Mouse (Mus musculus) embryo, embryonic 11.5 days (tissue): ENCODE measurements around the gene Ctns.
A peak's percentile ranks its signal among the peaks of the same experiment; 100 is the strongest.

Experiments
- DNase-seq: peaks from one replicate; pipeline ENCODE4 v3.0.0-alpha.2; 2012; ENCODE audit warnings: low read depth, low spot score

The Ctns gene

DNA sequence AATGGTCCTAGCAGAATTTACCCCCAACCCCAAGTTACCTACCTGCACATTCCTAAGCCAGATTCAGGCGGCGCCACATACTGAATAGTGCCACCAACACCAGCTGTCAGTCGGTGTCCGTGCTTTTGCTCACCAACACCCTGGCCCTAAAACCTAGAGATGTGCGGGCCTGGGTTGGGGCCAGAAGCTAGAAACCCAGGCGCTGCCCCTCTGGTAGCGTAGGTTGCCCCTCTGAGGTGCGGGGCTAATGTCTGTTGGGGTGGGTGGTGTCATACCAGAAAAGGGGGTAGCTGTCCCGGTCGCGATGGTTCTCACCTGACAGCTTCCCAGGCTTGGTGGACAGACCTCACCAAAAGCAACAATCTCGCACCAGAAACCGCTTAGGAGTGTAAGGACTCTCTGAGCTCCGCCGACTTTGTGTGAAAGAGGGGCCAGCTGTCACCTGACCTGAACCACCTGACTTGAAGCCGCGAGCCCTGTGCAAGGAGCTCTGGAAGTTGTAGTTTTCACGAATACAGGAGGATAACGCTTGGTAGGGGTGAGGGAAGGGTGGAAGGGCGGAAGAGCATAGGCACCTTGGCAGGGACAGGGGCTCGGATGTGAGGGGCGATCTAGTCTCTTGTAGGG lies at the start of gene Ctns:
TSS of gene Ctns (minus strand) at position 440 of the 627 bp plus-strand sequence.
- peak; percentile 77 for DNase-seq

DNA sequence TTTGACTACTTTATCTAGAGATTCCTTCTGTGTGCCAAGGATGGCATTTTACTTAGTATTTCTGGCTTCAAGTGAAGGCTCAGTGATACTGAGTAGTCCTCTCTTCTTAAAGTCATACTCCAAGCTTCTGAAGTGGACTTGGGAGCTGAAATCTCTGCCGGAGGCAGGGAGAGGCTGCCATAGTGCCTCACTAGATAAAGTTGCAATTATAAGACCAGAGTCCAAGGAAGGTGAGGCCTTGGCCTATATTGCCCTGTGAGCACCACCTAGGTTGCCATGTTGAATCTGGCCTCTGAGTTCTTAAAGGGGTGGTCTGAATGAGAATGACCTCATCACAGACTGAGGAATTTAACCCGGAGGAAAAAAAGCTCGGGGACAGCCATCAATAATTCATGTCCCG lies 43.9 kb upstream of the Ctns start:
- DNase-seq, result no peak

DNA sequence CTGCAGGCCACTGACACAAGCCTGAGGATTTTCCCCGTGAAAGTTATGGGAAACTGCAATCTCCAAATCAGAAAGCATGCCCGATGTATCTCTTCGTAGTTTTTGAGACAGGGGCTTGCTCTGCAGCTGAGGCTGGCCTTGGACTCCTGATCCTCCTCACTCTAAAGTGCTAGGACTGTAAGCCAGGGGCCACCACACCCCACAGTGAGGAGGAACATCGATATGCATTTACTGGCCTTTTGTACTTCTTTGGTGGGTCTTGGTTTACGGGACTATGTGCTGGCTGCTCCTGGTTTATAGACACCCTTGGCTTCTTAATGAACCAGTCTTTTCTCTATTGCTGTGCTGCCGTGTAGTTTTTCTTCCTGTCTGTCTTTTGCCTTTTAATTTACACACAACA lies 43.4 kb upstream of the Ctns start:
- no peak for DNase-seq

DNA sequence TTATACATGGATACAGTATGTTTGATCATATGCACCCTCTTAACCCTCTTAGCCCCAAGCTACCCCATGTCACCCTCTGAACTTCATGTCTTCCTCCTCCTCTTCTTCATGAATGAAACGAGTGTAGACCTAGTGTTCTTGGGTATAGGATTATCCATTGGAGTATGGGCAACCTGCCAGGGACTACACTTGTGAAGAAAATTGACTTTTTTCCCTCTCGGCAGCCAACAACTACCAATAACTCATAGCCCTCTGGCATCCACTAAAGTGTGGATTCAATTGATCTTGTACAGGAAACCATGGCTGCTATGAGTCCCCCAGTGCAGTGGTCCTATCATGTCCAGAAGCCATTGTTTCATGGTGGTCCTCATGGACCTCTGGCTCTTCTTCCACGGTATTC lies 37.9 kb upstream of the Ctns start:
- DNase-seq, result no peak

DNA sequence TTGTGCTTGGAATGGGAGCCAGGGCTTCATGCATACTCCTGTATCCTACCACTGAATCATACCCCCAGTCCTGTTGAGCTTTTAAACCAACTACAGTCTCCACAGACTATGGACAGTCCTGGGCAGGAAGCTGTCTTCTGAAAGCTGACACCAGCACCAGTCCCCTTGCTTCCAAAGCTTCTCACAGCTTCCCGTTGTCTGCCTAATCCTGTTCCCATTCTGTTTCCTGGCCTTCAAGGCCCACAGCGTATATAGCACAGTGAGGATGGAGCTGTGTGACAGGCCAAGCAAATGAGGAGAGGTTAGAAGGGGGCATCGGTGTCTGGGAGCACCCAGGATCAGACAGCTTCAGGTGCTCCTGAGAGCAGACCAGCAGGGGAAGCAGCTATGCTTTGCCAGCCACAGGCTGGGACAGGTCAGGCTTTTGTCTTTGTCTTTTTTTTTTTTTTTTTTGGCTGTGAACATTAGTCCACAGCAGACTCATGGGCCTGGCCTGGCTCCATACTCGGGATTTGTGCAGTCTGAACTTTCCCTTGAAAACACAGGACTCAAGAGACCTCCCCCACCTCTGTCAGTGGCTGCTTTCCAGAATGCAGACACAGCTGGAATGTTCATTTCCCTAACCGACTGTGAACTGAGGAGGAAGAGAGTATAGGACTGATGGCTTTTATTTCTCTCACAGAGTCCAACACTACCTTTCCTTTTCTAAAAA lies 37.3 kb upstream of the Ctns start:
- peak; percentile 14 for DNase-seq

DNA sequence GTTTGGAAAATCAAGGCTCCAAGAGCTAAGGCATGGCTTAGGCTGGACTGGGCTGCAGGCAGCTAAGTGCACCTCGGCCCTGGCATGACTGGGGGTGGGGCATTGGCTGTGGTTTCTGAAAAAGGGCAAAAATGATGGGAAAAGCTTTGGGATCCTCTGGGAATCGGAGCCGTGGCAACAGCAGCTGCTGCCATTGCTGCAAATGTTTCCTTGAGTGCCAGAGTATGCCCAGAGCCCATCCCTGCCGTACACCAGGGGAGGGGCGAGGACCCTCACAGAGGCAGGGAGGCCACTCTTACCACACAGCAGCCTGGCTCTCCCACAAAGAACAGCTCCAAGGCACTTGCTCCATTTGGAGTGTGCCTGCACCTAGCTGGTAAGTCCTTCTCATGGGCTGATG lies 35.1 kb upstream of the Ctns start, which contains the start of gene Trpv1:
TSS of gene Trpv1 (plus strand) at position 301 of the 400 bp plus-strand sequence.
- DNase-seq, result no peak

DNA sequence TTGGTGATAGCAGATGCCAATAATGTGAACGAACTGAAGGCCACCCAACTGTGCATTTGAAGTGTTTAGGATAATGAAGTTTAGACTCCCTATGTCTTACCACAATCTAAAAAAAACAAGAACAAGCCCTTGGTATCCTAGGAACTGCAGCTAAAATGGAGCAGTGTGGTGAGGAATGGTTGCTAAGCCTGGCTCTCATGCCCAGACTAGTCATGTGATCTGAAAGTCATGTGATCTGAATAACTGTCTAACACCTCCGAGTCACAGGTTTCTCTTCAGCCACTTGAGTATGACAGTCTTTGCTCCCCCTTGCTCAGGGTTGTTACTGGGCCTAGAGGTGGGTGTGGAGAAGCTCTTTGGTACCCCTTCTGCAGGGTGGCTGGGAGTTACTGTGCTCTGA lies 33.7 kb upstream of the Ctns start:
- no peak for DNase-seq

DNA sequence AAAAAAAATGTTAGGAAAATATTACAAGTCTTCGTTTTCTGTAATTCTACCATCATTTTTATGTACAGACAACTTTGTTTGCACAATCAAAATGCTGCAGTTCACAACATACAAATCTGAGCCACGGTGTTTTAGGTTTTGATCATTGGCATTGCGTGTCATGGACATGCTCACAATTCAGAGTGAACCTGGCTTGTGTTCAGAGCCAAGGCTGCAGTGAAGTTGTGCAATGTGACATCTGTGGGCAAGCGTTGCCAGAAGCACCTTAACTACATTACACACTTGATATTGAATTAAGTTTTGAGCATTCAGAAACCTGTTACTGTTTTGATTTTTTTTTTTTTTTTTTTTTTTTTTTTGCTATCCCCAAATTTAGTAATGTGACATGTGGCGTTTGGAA lies 31.2 kb upstream of the Ctns start:
- no peak for DNase-seq

DNA sequence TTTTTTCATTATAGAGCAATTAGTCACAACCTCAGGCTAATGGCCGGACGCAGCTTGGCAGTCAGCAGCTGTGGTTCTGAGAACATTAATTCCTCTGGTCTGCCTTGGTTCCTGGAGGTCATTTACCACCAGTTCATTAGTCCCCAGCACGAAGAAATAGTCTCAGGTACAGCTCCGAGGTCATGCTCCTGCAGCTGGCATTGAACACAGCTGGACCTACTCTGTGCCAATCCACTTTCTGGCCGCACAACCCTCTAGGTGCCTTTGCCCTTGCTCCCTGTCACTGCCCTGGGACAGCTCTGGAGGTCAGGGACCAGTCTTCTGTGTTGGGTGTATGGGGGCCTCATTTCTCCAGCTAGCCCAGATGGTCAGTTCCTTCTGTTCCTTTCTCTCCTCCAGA lies 30.0 kb upstream of the Ctns start:
- DNase-seq, result no peak

DNA sequence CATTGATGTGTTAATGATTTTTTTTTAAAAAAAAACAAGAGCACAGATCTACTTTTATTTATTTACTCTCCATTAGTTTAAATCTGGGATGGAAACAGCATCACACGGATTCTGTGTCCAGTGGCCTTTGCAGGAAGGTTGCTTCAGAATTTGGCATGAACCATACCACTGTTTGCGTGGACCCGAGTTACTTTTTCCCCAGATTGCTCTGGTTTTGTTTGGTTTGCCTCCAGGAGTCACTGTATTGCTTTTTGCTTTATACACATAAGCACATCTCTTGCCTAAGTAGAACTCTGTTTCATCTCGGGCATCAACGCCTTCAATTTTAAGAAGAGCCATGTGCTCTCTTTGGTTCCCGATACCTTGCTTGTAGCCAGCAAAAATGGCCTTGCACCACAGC lies 27.0 kb upstream of the Ctns start:
- no peak for DNase-seq

DNA sequence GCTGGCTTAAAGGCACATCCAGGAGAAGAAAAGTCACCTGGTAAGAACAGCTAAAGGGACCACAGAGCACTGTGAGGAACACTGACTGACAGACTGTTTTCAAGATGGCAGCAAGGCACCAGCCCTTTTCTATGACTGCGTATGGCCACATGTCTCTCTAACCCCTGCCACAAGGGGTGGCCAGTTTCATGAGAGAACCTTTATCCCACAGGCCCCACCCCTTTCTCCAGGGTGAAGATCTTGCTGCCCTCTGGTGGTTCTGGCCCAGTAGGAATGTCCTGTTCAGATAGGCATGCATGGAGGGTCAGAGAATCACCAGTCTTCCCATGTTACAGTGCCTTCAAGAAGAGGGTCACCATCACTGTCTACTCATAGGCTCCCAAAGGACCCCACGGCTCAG lies 25.1 kb upstream of the Ctns start:
- DNase-seq, result no peak

DNA sequence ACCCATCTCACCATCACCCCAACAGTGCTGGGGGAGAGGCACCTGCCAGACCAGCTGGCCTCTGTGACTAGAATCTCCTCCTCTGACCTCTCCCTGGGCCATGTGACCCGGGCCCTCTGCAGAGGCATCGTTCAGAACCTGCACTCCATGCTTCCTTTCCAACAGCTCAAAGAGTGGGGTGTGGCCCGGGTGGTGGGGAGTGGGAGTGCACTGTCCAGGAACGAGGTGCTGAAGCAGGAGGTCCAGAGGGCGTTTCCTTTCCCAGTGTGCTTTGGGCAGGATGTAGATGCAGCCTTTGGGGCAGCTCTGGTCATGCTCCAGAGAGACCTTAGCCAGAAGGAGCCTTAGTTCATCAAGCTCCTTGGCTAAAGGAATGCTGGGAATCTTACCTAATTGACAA lies 24.0 kb upstream of the Ctns start:
- no peak for DNase-seq

DNA sequence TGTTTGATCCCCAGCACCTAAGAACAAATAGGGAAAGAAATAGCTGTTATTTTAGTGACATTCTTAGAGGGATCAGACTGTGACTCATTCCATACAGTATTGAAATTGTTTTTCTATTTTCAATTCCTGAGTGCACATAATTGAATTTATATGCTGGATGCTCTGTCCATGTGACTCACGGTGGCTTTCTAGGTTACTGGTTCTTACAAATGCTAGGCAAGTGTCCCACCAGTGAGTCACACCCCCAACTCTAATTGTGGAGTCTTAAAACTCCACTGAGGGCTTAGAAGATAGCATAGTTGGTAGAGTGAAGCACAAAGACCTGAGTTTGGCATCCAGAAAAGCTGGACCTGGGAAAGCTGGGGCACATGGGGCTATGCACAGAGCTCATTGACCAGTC lies 21.8 kb upstream of the Ctns start:
- no peak for DNase-seq

DNA sequence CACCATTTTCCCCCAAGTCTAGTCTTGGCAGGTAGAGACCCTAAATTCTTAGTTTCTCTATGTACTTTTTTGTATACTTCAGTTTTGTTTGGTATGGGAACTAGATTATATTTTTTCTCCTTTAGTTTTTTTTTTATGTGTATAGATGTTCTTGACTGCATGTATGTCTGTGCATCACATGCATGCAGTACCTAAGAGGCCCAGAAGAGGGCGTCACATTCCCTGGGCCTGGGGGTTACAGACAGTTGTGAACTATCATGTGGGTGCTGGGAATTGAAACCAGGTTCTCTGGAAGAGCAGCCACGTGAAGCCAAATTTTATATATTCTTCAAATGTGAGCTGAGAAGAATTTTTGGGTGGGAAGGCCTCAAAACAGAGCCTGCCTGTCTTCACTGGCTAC lies 20.8 kb upstream of the Ctns start:
- no peak for DNase-seq

DNA sequence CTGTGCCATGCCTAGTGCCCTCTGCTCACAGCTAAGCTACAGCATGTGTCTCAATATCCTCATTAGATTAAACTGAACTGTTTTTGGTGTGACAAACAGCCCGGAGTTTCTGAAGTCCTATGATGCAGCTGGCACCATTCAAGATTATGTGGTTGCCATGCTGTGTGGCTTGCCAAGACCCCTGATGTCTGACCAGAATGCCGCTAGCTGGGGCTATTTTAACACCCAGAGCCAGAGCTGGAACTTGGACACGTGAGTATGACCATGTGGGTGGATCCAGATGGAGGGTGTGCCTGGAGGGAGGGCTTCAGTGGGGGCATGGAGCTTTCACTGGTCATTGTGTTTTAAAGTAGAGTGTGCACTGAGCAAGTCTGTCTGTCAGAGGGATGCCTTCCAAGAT lies 15.1 kb upstream of the Ctns start:
- no peak for DNase-seq

DNA sequence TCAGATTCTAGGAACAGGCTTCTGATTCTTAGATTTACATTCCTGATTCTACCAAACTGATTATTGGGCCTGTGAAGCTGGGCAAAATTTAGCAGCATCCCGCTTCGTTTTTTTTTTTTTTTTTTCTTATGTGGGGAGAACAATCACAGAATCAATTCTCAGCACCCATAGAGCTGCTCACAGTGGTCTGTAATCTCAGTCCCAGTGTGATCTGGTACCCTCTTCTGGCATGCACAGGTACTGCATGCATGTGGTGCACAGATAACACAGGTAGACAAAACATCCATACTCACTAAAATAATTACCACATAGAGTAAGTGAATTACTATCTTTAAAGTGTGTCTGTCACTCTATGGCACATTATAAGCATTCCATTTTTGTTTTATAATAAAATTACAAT lies 8.8 kb upstream of the Ctns start:
- DNase-seq, result no peak

DNA sequence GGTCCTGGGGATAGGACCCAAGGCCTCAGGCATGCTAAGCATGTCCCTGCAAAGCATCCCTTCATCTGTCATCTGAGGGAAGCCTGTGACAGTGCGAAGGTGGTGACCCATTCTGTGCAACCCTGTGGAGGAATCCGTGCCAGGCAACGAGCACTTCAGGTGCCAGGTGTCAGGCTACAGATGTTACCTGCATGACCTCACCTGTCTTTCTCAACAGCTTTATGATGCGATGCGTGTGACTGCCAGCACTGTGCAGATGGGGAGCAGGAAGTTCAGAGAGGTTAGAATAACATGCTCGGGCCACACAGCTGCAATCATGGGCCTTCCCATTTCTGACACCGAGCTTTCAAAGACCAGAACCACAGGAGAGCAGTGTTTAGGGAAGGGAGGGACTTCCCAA lies 6.4 kb upstream of the Ctns start:
- DNase-seq, result no peak

DNA sequence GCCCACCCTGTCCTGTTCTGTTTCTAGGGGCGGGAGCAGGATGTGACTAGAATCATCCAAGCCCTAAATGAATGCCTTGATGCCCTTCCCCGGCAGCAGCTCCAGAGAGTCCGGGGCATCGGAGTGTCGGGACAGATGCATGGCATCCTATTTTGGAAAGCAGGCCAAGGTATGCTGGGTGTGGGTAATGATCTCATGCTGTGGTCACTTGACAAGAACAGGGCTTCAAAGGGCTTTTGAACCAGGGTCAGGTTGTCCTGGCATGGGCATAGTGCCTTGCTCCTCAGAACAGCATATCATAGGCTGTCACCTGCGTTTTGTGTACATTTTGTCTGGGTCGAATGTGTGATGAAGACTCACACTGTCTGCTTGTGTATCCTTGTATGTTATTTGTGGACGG lies 5.1 kb upstream of the Ctns start:
- DNase-seq, result no peak

DNA sequence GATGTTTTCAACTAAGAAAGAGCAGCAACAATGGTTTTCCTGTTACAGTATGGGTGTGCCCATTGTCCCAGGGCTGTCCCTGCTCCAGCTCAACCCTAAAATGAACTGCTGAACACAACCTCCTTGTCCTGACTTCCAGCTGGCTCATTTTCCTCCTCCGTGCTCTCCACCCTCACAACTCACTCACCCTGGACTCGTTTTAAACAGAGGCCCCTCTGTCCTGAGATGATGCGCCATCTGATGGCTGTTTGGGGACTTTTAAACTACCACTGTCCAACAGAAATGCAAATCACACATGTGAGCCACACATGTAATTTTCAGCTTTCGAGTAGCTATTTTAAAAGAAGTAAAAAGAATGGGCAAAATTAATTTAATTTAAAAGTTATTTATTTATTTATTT lies 2.8 kb upstream of the Ctns start:
- DNase-seq, result no peak

DNA sequence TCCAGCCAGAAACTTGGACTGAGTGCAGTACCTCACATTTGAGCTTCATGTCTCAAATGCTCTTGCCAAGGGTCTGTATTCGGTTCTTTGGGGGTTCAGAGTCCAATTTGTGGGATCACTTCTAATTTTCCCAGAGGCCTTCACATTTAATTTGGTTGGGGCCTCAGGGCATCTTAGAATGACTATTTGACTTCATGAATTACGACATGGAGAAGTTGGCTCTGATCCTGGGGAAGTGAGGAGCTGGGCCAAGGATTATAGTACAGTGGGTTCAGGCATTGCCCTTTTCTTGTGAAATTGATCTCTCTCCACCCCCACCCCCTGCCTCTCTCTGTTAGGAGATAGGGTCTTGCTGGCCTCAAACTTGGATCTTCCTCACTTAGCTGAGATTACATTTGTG lies 2.2 kb upstream of the Ctns start:
- no peak for DNase-seq

DNA sequence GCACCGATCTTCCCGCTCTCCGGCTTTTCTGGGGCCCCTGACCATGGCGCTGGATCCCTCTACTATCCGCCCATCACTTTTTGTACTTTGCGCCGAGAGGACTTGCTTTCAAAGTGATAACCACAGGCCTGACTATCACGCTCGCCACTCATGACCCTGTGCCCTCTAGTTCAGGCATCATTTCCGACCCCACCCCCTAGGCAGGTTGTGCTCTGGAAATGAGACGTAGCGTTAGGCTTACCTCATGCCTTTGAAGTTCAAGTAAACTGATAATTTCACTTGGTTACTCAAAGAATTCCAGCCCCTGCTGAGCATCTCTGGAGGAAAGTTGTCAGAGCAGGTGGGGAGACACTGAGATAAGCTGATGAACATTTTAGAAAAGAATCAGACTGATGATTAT lies 1.0 kb upstream of the Ctns start:
- no peak for DNase-seq

DNA sequence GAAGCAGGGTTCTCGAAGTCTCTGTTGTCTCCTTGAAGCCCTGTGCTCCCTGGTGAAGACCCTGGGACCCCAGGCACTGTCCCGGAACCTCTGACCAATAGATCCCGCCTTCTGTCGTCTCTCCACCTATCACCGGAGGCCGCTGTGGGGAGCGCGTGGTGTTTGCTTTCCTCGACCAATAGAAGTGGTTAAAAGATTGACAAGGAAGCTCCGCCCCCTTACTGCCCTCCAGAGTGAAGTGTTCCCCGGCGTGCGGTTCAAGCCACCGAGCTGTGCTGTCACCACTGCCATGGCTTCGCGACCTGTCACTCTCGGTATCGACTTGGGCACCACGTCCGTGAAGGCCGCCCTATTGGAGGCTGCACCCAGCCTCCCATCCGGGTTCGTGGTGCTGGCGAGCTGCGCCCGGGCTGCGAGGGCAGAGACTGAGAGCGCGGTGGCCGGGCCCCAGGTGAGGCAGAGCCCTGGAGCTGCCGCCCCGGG lies 429 bp upstream of the Ctns start, which contains the start of gene Shpk:
TSS of gene Shpk (plus strand) at position 231 of the 483 bp plus-strand sequence.
- peak; percentile 87 for DNase-seq

DNA sequence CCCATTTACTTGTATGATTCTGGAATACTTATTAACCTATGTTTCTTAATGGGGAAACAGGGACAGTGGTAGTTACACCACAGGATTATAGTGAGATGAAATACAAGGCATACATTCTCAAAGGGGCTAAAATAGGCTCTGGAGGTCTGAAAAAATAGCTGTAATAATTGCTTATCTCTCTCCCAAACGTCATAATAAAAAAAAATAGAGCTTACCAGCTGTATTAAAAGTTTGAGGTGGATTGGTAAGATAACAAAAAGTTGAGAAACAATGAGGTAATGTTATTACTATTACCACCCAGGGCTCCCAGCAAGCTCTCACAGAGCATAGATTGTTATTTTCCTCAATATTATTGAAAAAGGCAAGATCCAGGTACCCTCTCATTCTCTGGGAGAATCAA lies 652 bp downstream of the Ctns start:
- DNase-seq, result no peak
